Mouse (Mus musculus): ENCODE measurements around the gene Gm33815.
"Not testable (repeated sequence)": the region's sequence is repeated elsewhere in the genome, so short reads cannot be mapped to it uniquely, and the experiment has no call there.

The Gm33815 gene

GRCm38 (mm10) chrY:69320832-69321231 lies at the start of gene Gm33815:
Gene Gm33815, plus strand, starts transcription at chrY:69321132.
- DNase-seq: not testable (repeated sequence)

Data from cerebellum, postnatal 10 days (tissue).